Comparison of ENCODE assay signal across 10 mouse cellular contexts in genomic region chr11:116281671-116282070, GRCm38 (mm10). TPM values are rescaled to one million over a fixed set of nuclear protein-coding genes. Genes with fewer than 3 reads are reported as not detected.
A peak's percentile ranks its signal among the peaks of the same experiment; 100 is the strongest.
DNase-seq lines count a peak whose midpoint lies in the region; ATAC-seq lines count a peak whose summit lies in the region.
"Had no signal": no experiment of that assay in that cellular context is flagged by ENCODE, and none has a peak within 500 bp of the region (broad histone marks: within the 10 kb centered on the region; RNA-seq: fewer than 3 reads in every experiment).

No protein-coding gene starts in this region.

- peaks cover 12% of the 10 kb centered on the region for H3K4me1 ChIP-seq in kidney, embryonic 14.5 days (ENCODE audit: control insufficient read depth, insufficient read depth, low read length)
- H3K4me1 ChIP-seq in forebrain, embryonic 13.5 days = peaks cover 18% of the 10 kb centered on the region
- peaks cover 28% of the 10 kb centered on the region for H3K4me1 ChIP-seq in limb, embryonic 15.5 days
- peaks cover 18% of the 10 kb centered on the region for H3K4me1 ChIP-seq in neural tube, embryonic 15.5 days

- peak overlapping the region; percentile 34 for H3K4me3 ChIP-seq in kidney, embryonic 14.5 days (ENCODE audit: low read length)
- H3K4me3 ChIP-seq in forebrain, embryonic 13.5 days = peak overlapping the region; percentile 26
- H3K4me3 ChIP-seq in limb, embryonic 15.5 days = peak overlapping the region; percentile 36
- peak overlapping the region; percentile 33 for H3K4me3 ChIP-seq in neural tube, embryonic 15.5 days (replicated peaks)

- H3K27me3 ChIP-seq in kidney, embryonic 14.5 days (ENCODE audit: control insufficient read depth, insufficient read depth, low read length) = peaks cover 55% of the 10 kb centered on the region
- peaks cover 67% of the 10 kb centered on the region for H3K27me3 ChIP-seq in forebrain, embryonic 13.5 days
- H3K27me3 ChIP-seq in limb, embryonic 15.5 days = peaks cover 66% of the 10 kb centered on the region
- H3K27me3 ChIP-seq in neural tube, embryonic 15.5 days (replicated peaks) = peaks cover 63% of the 10 kb centered on the region

- peak overlapping the region; percentile 40; the same call in 1 of the 2 replicates for H3K9ac ChIP-seq in kidney, embryonic 14.5 days (ENCODE audit: low read depth, low read length)
- H3K9ac ChIP-seq in forebrain, embryonic 13.5 days = peak overlapping the region; percentile 45
- H3K9ac ChIP-seq in limb, embryonic 15.5 days = peak overlapping the region; percentile 26; the same call in 1 of the 2 replicates
- H3K9ac ChIP-seq in neural tube, embryonic 15.5 days (replicated peaks) = peak overlapping the region; percentile 37; the same call in 1 of the 2 replicates

- H3K4me2 ChIP-seq in kidney, embryonic 14.5 days (replicated peaks; ENCODE audit: low read depth, low read length) = peak overlapping the region; percentile 48
- H3K4me2 ChIP-seq in forebrain, embryonic 13.5 days = peak overlapping the region; percentile 51
- H3K4me2 ChIP-seq in limb, embryonic 15.5 days = peak overlapping the region; percentile 54
- H3K4me2 ChIP-seq in neural tube, embryonic 15.5 days = peak overlapping the region; percentile 54

- 2% methylated on average over 18 of the region's 18 CpGs for WGBS in kidney, embryonic 14.5 days
- 3% methylated on average over 18 of the region's 18 CpGs for WGBS in forebrain, embryonic 13.5 days
- WGBS in limb, embryonic 15.5 days = 3% methylated on average over 18 of the region's 18 CpGs
- WGBS in neural tube, embryonic 15.5 days = 1% methylated on average over 18 of the region's 18 CpGs

- no peaks in the 10 kb centered on the region for H3K9me3 ChIP-seq in kidney, embryonic 14.5 days (ENCODE audit: control insufficient read depth, low read length)
- no peaks in the 10 kb centered on the region for H3K9me3 ChIP-seq in forebrain, embryonic 13.5 days (replicated peaks)
- no peaks in the 10 kb centered on the region for H3K9me3 ChIP-seq in limb, embryonic 15.5 days
- H3K9me3 ChIP-seq in neural tube, embryonic 15.5 days (replicated peaks) = no peaks in the 10 kb centered on the region

- no peak overlapping the region for H3K27ac ChIP-seq in kidney, embryonic 14.5 days (ENCODE audit: low read depth, low read length)
- no peak overlapping the region for H3K27ac ChIP-seq in forebrain, embryonic 13.5 days
- H3K27ac ChIP-seq in limb, embryonic 15.5 days = no peak overlapping the region
- H3K27ac ChIP-seq in neural tube, embryonic 15.5 days (replicated peaks) = no peak overlapping the region

- DNase-seq in kidney, postnatal 14 days = no peak
- DNase-seq in layer of hippocampus, postnatal 10 days (ENCODE audit: low spot score in 2 of 2) = no peak
- no peak for DNase-seq in urinary bladder, postnatal 36 days (ENCODE audit: low spot score in 2 of 2)
- no peak for DNase-seq in cerebellum, postnatal 10 days
- DNase-seq: thymus, adult 18-20 months had no signal

- H3K36me3 ChIP-seq in kidney, embryonic 14.5 days (ENCODE audit: control insufficient read depth, insufficient read depth, low read length) = no peaks in the 10 kb centered on the region
- no peaks in the 10 kb centered on the region for H3K36me3 ChIP-seq in forebrain, embryonic 13.5 days (ENCODE audit: poor library complexity, severe bottlenecking)
- no peaks in the 10 kb centered on the region for H3K36me3 ChIP-seq in limb, embryonic 15.5 days
- no peaks in the 10 kb centered on the region for H3K36me3 ChIP-seq in neural tube, embryonic 15.5 days

- ATAC-seq in kidney, embryonic 14.5 days (ENCODE audit: low FRiP score, low TSS enrichment) = no peak
- no peak for ATAC-seq in forebrain, embryonic 13.5 days
- ATAC-seq in limb, embryonic 15.5 days (ENCODE audit: insufficient number of reproducible peaks, low FRiP score, low TSS enrichment, low read depth) = no peak
- no peak for ATAC-seq in neural tube, embryonic 15.5 days (ENCODE audit: low FRiP score)

RNA-seq across cellular contexts. Expression of gene Galr2, which starts 0.9 kb away (rescaled TPM):
- 0.13 TPM in 1 of 2 replicates, not detected in the other for polyA plus RNA-seq in kidney, embryonic 14.5 days (2014; fragmentation: Nextera tagmentation; extraction: Ambion mirVana)
- polyA plus RNA-seq in forebrain, embryonic 13.5 days (2015; fragmentation: Nextera tagmentation; extraction: Ambion mirVana) = 0.09 and 0.16 TPM in 2 replicates
- 0.41 and 0.62 TPM in 2 replicates for polyA plus RNA-seq in limb, embryonic 15.5 days (2015; fragmentation: Nextera tagmentation; extraction: Ambion mirVana)
- 0.47 and 0.52 TPM in 2 replicates for polyA plus RNA-seq in neural tube, embryonic 15.5 days (2015; fragmentation: Nextera tagmentation; extraction: Ambion mirVana)
- total RNA-seq in layer of hippocampus, postnatal 10 days (2021) = not detected
- total RNA-seq: heart, adult 8-10 months had no signal

RNA-seq across cellular contexts. Expression of gene Srp68, which starts 7.7 kb away (rescaled TPM):
- 60.6 and 85.6 TPM in 2 replicates for polyA plus RNA-seq in kidney, embryonic 14.5 days (2014; fragmentation: Nextera tagmentation; extraction: Ambion mirVana)
- polyA plus RNA-seq in forebrain, embryonic 13.5 days (2015; fragmentation: Nextera tagmentation; extraction: Ambion mirVana) = 71.8 and 72.1 TPM in 2 replicates
- 108 and 109 TPM in 2 replicates for polyA plus RNA-seq in limb, embryonic 15.5 days (2015; fragmentation: Nextera tagmentation; extraction: Ambion mirVana)
- 64.2 and 77.9 TPM in 2 replicates for polyA plus RNA-seq in neural tube, embryonic 15.5 days (2015; fragmentation: Nextera tagmentation; extraction: Ambion mirVana)
- 10 to 100 TPM; 50.5 to 51.9 TPM for total RNA-seq in layer of hippocampus, postnatal 10 days (2021)

RNA-seq across cellular contexts. Expression of gene Exoc7, which starts 25.4 kb away (rescaled TPM):
- 49.6 and 66.3 TPM in 2 replicates for polyA plus RNA-seq in kidney, embryonic 14.5 days (2014; fragmentation: Nextera tagmentation; extraction: Ambion mirVana)
- polyA plus RNA-seq in forebrain, embryonic 13.5 days (2015; fragmentation: Nextera tagmentation; extraction: Ambion mirVana) = 88.9 and 89.2 TPM in 2 replicates
- 66.2 and 73.8 TPM in 2 replicates for polyA plus RNA-seq in limb, embryonic 15.5 days (2015; fragmentation: Nextera tagmentation; extraction: Ambion mirVana)
- 113 and 114 TPM in 2 replicates for polyA plus RNA-seq in neural tube, embryonic 15.5 days (2015; fragmentation: Nextera tagmentation; extraction: Ambion mirVana)
- total RNA-seq in layer of hippocampus, postnatal 10 days (2021) = 10 to 100 TPM; 84.6 to 97.9 TPM

RNA-seq across cellular contexts. Expression of gene Evpl, which starts 43.8 kb away (rescaled TPM):
- polyA plus RNA-seq in kidney, embryonic 14.5 days (2014; fragmentation: Nextera tagmentation; extraction: Ambion mirVana) = 1.4 and 2.6 TPM in 2 replicates
- 0.12 and 0.14 TPM in 2 replicates for polyA plus RNA-seq in forebrain, embryonic 13.5 days (2015; fragmentation: Nextera tagmentation; extraction: Ambion mirVana)
- polyA plus RNA-seq in limb, embryonic 15.5 days (2015; fragmentation: Nextera tagmentation; extraction: Ambion mirVana) = 43.2 and 46.4 TPM in 2 replicates
- 1.00 and 1.9 TPM in 2 replicates for polyA plus RNA-seq in neural tube, embryonic 15.5 days (2015; fragmentation: Nextera tagmentation; extraction: Ambion mirVana)
- total RNA-seq in layer of hippocampus, postnatal 10 days (2021) = under 1 TPM; 0.57 to 0.65 TPM

RNA-seq across cellular contexts. Expression of gene Foxj1, which starts 53.5 kb away (rescaled TPM):
- 1.2 and 1.8 TPM in 2 replicates for polyA plus RNA-seq in kidney, embryonic 14.5 days (2014; fragmentation: Nextera tagmentation; extraction: Ambion mirVana)
- polyA plus RNA-seq in forebrain, embryonic 13.5 days (2015; fragmentation: Nextera tagmentation; extraction: Ambion mirVana) = 8.1 and 10.6 TPM in 2 replicates
- polyA plus RNA-seq in limb, embryonic 15.5 days (2015; fragmentation: Nextera tagmentation; extraction: Ambion mirVana) = 0.15 and 0.19 TPM in 2 replicates
- polyA plus RNA-seq in neural tube, embryonic 15.5 days (2015; fragmentation: Nextera tagmentation; extraction: Ambion mirVana) = 11.3 and 12.1 TPM in 2 replicates
- total RNA-seq in layer of hippocampus, postnatal 10 days (2021) = 10 to 100 TPM in 1 of 2 experiments, 1 to 10 TPM in 1; 9.5 to 10.4 TPM
